Mouse (Mus musculus): ENCODE results near the gene Tsc2. TPM values are rescaled to one million over a fixed set of nuclear protein-coding genes. Genes with fewer than 3 reads are reported as not detected.

The Tsc2 gene
- polyA plus RNA-seq, 1 experiment from 2014 or later = 45.4 TPM

DNA sequence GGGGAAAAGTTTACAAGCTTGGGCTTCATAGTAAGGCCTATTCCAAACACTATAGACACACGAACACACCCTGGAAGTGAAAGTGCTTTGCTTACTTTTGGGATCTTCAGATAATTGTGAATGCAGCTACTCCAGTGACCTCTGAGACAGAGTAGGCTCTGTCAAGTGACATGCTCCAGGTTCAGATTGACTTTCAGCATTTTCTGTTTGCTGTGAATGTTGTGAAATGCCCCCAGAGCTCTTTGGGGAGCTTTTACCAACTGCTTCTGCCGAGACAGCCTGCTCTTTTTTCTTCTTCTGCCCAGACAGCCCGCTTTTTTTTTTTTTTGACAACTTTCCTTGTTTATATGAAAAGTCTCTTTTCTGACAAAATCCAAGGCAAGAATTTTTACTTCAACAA, 47.9 kb downstream of the Tsc2 start:
- Histone ChIP-seq H3K4me1 (no peaks in the 10 kb centered on the region), H3K4me2 (no peak overlapping the region), H3K27me3 (replicated peaks) (no peaks in the 10 kb centered on the region), H3K9ac (no peak overlapping the region), H3K36me3 (peaks cover 48% of the 10 kb centered on the region), H3K9me3 (no peaks in the 10 kb centered on the region), H3K27ac (no peak overlapping the region), H3K4me3 (replicated peaks) (no peak overlapping the region)
- ATAC-seq (ENCODE audit: insufficient read depth, low FRiP score, low read depth) = no peak
- WGBS = 65% methylated on average over 3 of the region's 3 CpGs

DNA sequence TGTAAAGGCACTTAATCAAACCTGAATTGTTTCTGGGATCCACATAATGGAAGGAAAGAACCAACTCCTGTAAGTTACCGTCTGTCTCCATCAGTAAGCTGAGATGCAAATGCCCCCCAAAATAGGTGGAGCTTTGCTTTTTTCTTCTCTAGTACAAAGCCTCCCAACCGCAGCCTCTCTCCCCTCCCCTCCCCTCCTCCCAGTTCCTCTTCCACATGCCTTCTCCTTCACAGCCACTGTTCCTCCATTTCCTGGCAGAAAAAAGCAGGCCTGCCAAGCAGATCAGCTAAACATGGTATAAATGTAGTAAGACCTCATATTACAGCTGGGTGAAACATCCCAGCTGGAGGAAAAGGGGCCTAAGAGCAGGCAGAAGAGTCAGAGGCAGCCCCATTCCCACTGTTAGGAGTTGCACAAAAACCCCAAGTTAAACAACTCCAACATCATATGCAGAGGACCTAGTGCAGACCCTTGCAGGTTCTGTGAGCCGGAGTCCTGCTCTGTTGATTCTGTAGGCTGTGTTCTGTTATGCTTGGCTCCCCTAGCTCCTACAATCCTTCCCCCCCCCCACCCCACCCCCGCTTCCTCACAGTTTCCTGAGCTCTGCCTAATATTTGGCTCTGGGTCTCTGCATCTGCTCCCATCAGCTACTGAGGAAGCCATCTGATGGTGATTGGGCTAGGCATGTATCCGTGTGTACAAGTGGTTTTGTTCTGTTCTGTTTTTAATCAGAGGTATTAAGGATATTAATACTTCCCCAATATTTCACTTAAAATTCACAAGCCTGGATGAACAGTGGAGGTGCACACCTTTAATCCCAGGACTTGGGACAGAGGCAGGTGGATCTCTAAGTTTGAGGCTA, 48.6 kb downstream of the Tsc2 start:
- 66% methylated on average over 5 of the region's 5 CpGs for WGBS
- peak overlapping the region; percentile 26; the same call in 1 of the 2 replicates for H3K27ac ChIP-seq
- no peak for ATAC-seq (ENCODE audit: insufficient read depth, low FRiP score, low read depth)
- no peaks in the 10 kb centered on the region for H3K9me3 ChIP-seq
- H3K4me3 ChIP-seq (replicated peaks) = no peak overlapping the region
- no peak overlapping the region for H3K9ac ChIP-seq
- H3K4me1 ChIP-seq = no peaks in the 10 kb centered on the region
- no peaks in the 10 kb centered on the region for H3K27me3 ChIP-seq (replicated peaks)
- H3K36me3 ChIP-seq = peaks cover 50% of the 10 kb centered on the region
- H3K4me2 ChIP-seq = no peak overlapping the region

DNA sequence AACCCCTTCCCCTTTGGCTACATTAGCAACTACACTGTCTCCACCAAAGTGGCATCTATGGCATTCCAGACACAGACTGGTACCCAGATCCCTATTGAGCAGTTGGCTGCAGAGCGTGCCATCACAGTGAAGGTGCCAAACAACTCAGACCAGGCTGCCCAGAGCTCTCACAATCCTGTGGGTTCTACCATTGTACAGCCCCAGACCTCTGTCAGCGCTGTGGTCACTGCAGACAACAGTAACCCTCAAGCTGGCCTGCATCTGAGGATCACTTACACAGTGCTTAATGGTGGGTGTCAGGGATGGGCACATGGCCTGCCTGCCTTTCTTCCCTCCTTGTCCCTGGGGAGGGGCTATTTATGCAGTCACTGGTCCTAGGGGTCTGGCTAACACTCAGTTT, 52.1 kb downstream of the Tsc2 start:
- Histone ChIP-seq H3K4me2 (no peak overlapping the region), H3K4me1 (no peaks in the 10 kb centered on the region), H3K27me3 (replicated peaks) (no peaks in the 10 kb centered on the region), H3K9ac (no peak overlapping the region), H3K4me3 (replicated peaks) (no peak overlapping the region), H3K36me3 (peaks cover 48% of the 10 kb centered on the region), H3K27ac (no peak overlapping the region), H3K9me3 (no peaks in the 10 kb centered on the region)
- 91% methylated on average over 2 of the region's 2 CpGs for WGBS
- ATAC-seq (ENCODE audit: insufficient read depth, low FRiP score, low read depth) = no peak

DNA sequence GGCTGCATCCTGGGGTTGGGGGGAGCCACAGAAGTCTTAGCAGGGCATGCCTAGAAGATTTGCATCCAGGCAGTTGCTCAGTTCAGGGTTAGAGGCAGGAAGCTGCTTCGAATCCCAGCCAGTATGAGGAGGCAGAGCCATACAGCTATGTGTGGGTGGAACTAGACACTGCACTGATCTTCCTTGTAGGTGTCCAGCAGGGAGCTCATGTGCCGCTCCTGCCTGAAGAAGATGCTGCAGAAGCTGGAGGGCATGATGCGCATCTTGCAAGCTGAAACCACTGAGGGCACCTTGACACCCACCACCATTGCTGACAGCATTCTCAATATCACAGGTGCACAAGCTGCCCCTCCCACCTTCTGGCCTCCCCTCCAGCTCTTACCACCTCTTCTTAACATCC, 52.9 kb downstream of the Tsc2 start:
- Histone ChIP-seq H3K9ac (no peak overlapping the region), H3K4me3 (replicated peaks) (no peak overlapping the region), H3K4me1 (no peaks in the 10 kb centered on the region), H3K27me3 (replicated peaks) (no peaks in the 10 kb centered on the region), H3K36me3 (peaks cover 51% of the 10 kb centered on the region), H3K4me2 (no peak overlapping the region), H3K9me3 (no peaks in the 10 kb centered on the region), H3K27ac (no peak overlapping the region)
- no peak for ATAC-seq (ENCODE audit: insufficient read depth, low FRiP score, low read depth)
- WGBS = 90% methylated on average over 3 of the region's 3 CpGs

DNA sequence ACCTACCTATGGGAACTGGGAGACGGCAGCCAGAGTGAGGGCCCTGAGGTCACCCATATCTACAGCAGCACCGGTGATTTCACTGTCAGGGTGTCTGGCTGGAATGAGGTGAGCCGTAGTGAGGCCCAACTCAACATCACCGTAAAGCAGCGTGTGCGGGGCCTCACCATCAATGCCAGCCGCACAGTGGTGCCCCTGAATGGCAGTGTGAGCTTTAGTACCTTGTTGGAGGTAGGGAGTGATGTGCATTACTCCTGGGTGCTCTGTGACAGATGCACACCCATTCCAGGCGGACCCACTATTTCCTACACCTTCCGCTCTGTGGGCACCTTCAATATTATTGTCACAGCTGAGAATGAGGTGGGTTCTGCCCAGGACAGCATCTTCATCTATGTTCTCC, 58.6 kb downstream of the Tsc2 start:
- no peak overlapping the region for H3K9ac ChIP-seq
- H3K27ac ChIP-seq = no peak overlapping the region
- H3K27me3 ChIP-seq (replicated peaks) = no peaks in the 10 kb centered on the region
- no peak overlapping the region for H3K4me2 ChIP-seq
- ATAC-seq (ENCODE audit: insufficient read depth, low FRiP score, low read depth) = no peak
- no peaks in the 10 kb centered on the region for H3K9me3 ChIP-seq
- no peaks in the 10 kb centered on the region for H3K4me1 ChIP-seq
- H3K4me3 ChIP-seq (replicated peaks) = no peak overlapping the region
- peaks cover 56% of the 10 kb centered on the region for H3K36me3 ChIP-seq
- 93% methylated on average over 9 of the region's 9 CpGs for WGBS

DNA sequence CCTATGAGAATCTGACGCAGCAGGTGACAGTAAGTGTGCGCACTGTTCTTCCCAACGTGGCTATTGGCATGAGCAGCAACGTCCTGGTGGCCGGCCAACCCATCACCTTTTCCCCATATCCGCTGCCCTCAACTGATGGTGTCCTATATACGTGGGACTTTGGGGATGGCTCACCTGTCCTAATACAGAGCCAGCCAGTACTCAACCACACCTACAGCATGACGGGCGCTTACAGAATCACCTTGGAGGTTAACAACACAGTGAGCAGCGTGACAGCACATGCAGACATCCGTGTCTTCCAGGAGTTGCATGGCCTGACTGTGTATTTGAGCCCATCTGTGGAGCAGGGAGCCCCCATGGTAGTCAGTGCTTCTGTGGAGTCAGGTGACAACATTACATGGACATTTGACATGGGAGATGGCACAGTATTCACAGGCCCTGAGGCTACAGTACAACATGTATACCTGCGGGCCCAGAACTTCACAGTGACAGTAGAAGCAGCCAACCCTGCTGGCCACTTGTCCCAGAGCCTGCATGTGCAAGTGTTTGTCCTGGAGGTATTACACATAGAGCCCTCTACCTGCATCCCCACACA, 59.7 kb downstream of the Tsc2 start:
- Histone ChIP-seq H3K4me2 (no peak overlapping the region), H3K36me3 (peaks cover 58% of the 10 kb centered on the region), H3K27ac (no peak overlapping the region), H3K4me1 (no peaks in the 10 kb centered on the region), H3K4me3 (replicated peaks) (no peak overlapping the region), H3K9me3 (no peaks in the 10 kb centered on the region), H3K27me3 (replicated peaks) (no peaks in the 10 kb centered on the region), H3K9ac (no peak overlapping the region)
- ATAC-seq (ENCODE audit: insufficient read depth, low FRiP score, low read depth) = no peak
- 93% methylated on average over 12 of the region's 12 CpGs for WGBS

DNA sequence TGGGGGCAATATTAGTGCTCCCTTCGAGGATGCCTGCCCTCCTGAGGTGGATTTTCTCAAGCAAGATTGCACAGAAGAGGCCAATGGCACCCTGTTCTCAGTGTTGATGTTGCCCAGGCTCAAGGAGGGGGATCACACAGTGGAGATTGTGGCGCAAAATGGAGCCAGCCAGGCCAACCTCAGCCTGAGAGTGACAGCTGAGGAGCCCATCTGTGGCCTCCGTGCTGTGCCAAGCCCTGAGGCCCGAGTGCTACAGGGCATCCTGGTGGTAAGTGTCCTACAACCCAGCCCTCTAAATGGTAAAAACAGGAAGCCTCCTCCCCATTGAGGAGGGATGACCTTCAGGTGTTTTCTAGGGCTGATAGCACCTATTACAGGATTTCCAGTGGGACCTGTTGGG, 62.6 kb downstream of the Tsc2 start:
- Histone ChIP-seq H3K4me1 (peaks cover 18% of the 10 kb centered on the region; the same call in 1 of the 2 replicates), H3K27ac (no peak overlapping the region), H3K27me3 (replicated peaks) (no peaks in the 10 kb centered on the region), H3K4me2 (no peak overlapping the region), H3K36me3 (peaks cover 59% of the 10 kb centered on the region), H3K9me3 (no peaks in the 10 kb centered on the region), H3K9ac (no peak overlapping the region), H3K4me3 (replicated peaks) (no peak overlapping the region)
- ATAC-seq (ENCODE audit: insufficient read depth, low FRiP score, low read depth) = no peak
- 92% methylated on average over 4 of the region's 4 CpGs for WGBS

DNA sequence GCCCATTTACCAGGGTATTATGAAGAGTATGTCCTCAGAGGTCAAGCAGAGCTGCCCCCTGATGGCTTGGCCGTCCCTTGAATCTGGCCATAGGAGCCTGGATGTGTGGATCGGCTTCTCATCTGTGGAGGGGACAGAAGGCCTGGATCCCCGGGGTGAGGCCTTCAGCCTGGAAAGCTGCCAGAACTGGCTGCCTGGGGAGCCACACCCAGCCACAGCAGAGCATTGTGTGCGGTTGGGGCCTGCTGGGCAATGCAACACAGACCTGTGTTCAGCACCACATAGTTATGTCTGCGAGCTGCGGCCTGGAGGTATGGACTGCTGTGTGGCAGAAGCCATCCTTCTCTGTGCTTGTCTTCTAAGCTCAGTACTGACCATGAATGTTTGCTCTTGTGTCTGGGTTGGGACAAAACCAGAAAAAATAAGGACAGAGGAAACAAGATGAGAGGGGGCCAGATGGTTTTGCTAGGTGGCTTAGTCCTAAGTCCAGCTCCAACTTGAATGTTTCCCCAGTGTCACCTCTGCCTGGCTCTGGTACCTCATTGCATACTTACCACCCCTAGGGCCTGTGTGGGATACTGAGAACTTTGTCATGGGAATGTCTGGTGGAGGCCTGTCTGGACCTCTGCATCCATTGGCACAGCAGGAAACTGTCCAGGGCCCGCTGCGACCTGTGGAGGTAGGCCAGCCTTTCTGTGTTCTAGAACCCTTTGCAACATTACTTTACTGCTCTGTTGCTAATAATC, 65.2 kb downstream of the Tsc2 start:
- Histone ChIP-seq H3K4me3 (replicated peaks) (no peak overlapping the region), H3K4me2 (no peak overlapping the region), H3K27me3 (replicated peaks) (no peaks in the 10 kb centered on the region), H3K36me3 (peaks cover 37% of the 10 kb centered on the region), H3K4me1 (peaks cover 18% of the 10 kb centered on the region; the same call in 1 of the 2 replicates), H3K27ac (peak overlapping the region; percentile 19; the same call in 1 of the 2 replicates), H3K9ac (no peak overlapping the region), H3K9me3 (no peaks in the 10 kb centered on the region)
- WGBS = 49% methylated on average over 8 of the region's 8 CpGs
- ATAC-seq (ENCODE audit: insufficient read depth, low FRiP score, low read depth) = peak; percentile 64; the same call in 1 of the 2 replicates

DNA sequence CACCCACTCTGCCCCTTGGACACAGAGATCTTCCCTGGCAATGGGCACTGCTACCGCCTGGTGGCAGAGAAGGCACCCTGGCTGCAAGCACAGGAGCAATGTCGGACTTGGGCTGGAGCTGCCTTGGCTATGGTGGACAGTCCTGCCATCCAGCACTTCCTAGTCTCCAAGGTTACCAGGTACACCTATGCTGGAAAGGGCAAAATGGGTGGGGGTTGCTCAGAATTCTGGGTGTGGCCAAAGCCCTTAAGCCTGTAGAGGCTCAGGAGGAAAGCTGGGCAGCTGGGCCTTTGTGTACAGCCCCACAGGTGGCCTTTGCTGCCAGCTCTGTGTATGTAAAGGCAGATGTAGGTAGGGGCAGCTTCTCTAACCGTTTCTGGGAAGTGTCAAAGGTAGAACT, 66.6 kb downstream of the Tsc2 start:
- peaks cover 33% of the 10 kb centered on the region for H3K36me3 ChIP-seq
- ATAC-seq (ENCODE audit: insufficient read depth, low FRiP score, low read depth) = no peak

DNA sequence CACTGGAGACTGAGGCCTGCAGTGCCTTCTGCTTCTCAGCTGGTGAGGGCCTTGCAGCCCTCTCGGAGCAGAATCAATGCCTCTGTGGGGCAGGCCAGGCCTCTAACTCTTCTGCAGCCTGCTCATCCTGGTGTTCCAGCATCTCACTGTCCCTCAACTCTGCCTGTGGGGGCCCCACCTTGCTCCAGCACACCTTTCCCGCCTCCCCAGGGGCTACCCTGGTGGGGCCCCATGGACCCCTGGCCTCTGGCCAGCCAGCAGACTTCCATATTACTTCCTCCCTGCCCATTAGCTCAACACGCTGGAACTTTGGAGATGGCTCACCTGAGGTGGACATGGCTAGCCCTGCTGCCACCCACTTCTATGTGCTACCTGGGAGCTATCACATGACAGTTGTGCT, 67.3 kb downstream of the Tsc2 start:
- H3K9me3 ChIP-seq = no peaks in the 10 kb centered on the region
- peaks cover 18% of the 10 kb centered on the region; the same call in 1 of the 2 replicates for H3K4me1 ChIP-seq
- H3K4me3 ChIP-seq (replicated peaks) = no peak overlapping the region
- no peak overlapping the region for H3K4me2 ChIP-seq
- 82% methylated on average over 3 of the region's 3 CpGs for WGBS
- H3K9ac ChIP-seq = no peak overlapping the region
- H3K36me3 ChIP-seq = peaks cover 26% of the 10 kb centered on the region
- H3K27ac ChIP-seq = no peak overlapping the region
- no peak for ATAC-seq (ENCODE audit: insufficient read depth, low FRiP score, low read depth)
- no peaks in the 10 kb centered on the region for H3K27me3 ChIP-seq (replicated peaks)

More for the DNA sequence above, 66.6 kb downstream of the Tsc2 start:
- Histone ChIP-seq H3K4me3 (replicated peaks) (no peak overlapping the region), H3K4me2 (no peak overlapping the region), H3K9me3 (no peaks in the 10 kb centered on the region), H3K27me3 (replicated peaks) (no peaks in the 10 kb centered on the region), H3K9ac (no peak overlapping the region), H3K27ac (no peak overlapping the region), H3K4me1 (peaks cover 18% of the 10 kb centered on the region; the same call in 1 of the 2 replicates)
- WGBS = 77% methylated on average over 3 of the region's 3 CpGs

DNA sequence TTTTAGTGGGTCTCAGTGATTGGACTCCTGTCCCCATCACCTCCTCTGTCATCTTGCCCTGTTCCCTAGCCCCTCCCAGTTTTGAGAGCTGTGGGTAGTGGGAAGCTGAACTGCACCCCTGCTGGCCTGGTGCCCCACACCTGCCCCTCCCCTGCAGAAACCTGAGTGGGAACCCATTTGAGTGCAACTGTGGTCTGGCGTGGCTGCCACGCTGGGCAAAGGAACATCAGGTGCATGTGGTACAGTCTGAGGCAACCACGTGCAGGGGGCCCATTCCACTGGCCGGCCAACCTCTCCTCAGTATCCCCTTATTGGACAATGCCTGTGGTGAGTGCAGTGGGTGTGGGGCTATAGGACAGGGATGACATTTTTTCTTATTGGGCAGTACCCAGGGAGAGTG, 68.0 kb downstream of the Tsc2 start:
- no peak overlapping the region for H3K4me2 ChIP-seq
- no peak overlapping the region for H3K27ac ChIP-seq
- WGBS = 89% methylated on average over 4 of the region's 4 CpGs
- H3K4me3 ChIP-seq (replicated peaks) = no peak overlapping the region
- H3K9me3 ChIP-seq = no peaks in the 10 kb centered on the region
- H3K27me3 ChIP-seq (replicated peaks) = no peaks in the 10 kb centered on the region
- peaks cover 21% of the 10 kb centered on the region for H3K36me3 ChIP-seq
- no peak for ATAC-seq (ENCODE audit: insufficient read depth, low FRiP score, low read depth)
- no peak overlapping the region for H3K9ac ChIP-seq
- peaks cover 19% of the 10 kb centered on the region; the same call in 1 of the 2 replicates for H3K4me1 ChIP-seq

DNA sequence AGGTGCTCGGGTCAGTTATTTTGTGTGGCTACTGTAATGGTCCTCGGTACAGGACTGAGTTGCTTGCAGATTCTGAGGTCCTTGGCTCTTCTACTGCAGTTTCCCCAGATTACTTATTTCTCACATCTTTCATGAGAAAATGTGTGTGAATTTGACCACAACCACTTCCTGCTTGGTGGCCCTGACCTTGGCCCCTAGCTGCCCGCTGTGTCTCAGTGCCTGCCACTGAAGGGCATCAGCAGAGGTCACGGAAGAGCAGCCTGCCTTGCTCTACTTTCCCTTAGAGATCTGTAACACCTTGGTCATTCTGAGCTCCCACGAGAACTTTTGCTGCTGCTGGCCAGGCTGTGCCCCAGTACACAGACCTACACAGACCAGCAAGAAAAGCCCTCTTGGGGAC, 68.8 kb downstream of the Tsc2 start:
- Histone ChIP-seq H3K4me1 (peaks cover 27% of the 10 kb centered on the region), H3K4me2 (no peak overlapping the region), H3K27ac (no peak overlapping the region), H3K4me3 (replicated peaks) (no peak overlapping the region), H3K36me3 (peaks cover 17% of the 10 kb centered on the region), H3K27me3 (replicated peaks) (no peaks in the 10 kb centered on the region), H3K9me3 (no peaks in the 10 kb centered on the region), H3K9ac (no peak overlapping the region)
- no peak for ATAC-seq (ENCODE audit: insufficient read depth, low FRiP score, low read depth)
- WGBS = 79% methylated on average over 5 of the region's 5 CpGs
